ENCODE assay signal across 11 mouse cellular contexts in genomic region chr1:134493496-134493895, GRCm38 (mm10). TPM values are rescaled to one million over a fixed set of nuclear protein-coding genes. Genes with fewer than 3 reads are reported as not detected.
A peak's percentile ranks its signal among the peaks of the same experiment; 100 is the strongest.
DNase-seq lines count a peak whose midpoint lies in the region; ATAC-seq and TF ChIP-seq lines count a peak whose summit lies in the region.
"Had no signal": no experiment of that assay in that cellular context is flagged by ENCODE, and none has a peak within 500 bp of the region (broad histone marks: within the 10 kb centered on the region; RNA-seq: fewer than 3 reads in every experiment).

No protein-coding gene starts in this region.

- WGBS in hindbrain, embryonic 10.5 days: 90% methylated on average over 2 of the region's 2 CpGs
- 79% methylated on average over 2 of the region's 2 CpGs for WGBS in hindbrain, postnatal 0 days
- 77% methylated on average over 2 of the region's 2 CpGs for WGBS in hindbrain, embryonic 14.5 days

- H3K27me3 ChIP-seq in hindbrain, embryonic 10.5 days (ENCODE audit: insufficient read depth, poor library complexity, severe bottlenecking): no peaks in the 10 kb centered on the region
- H3K27me3 ChIP-seq in hindbrain, postnatal 0 days (ENCODE audit: insufficient read depth, low read length): no peaks in the 10 kb centered on the region
- H3K27me3 ChIP-seq in E14TG2a.4 (ENCODE audit: insufficient read depth, low read length): no peaks in the 10 kb centered on the region
- H3K27me3 ChIP-seq in hindbrain, embryonic 14.5 days (ENCODE audit: control insufficient read depth, insufficient read depth, low read length): no peaks in the 10 kb centered on the region

- no peak for ATAC-seq in hindbrain, postnatal 0 days
- ATAC-seq in hindbrain, embryonic 14.5 days (ENCODE audit: low FRiP score): no peak

- DNase-seq in hindbrain, embryonic 10.5 days (ENCODE audit: low spot score): no peak
- DNase-seq in hindbrain, postnatal 0 days (ENCODE audit: low spot score): no peak
- DNase-seq in 3134 (ENCODE audit: extremely low read depth, insufficient read length, low spot score): peak; percentile 21
- DNase-seq in hindbrain, embryonic 14.5 days (ENCODE audit: low spot score): no peak
- no peak for DNase-seq in right cerebral cortex, postnatal 36 days (ENCODE audit: low spot score in 2 of 2)
- no peak for DNase-seq in kidney, postnatal 10 days
- no peak for DNase-seq in adrenal gland, adult 18-20 months (ENCODE audit: low spot score in 2 of 2)

- no peak overlapping the region for H3K4me2 ChIP-seq in hindbrain, postnatal 0 days (ENCODE audit: low read depth, low read length)
- peak overlapping the region; percentile 74 for H3K4me2 ChIP-seq in hindbrain, embryonic 14.5 days (replicated peaks)

- peaks cover 32% of the 10 kb centered on the region for H3K36me3 ChIP-seq in hindbrain, embryonic 10.5 days
- H3K36me3 ChIP-seq in hindbrain, postnatal 0 days (ENCODE audit: insufficient read depth, low read length): peaks cover 18% of the 10 kb centered on the region; the same call in 1 of the 2 replicates
- H3K36me3 ChIP-seq in E14TG2a.4 (ENCODE audit: insufficient read depth, low read length): peaks cover 35% of the 10 kb centered on the region
- peaks cover 33% of the 10 kb centered on the region for H3K36me3 ChIP-seq in hindbrain, embryonic 14.5 days (replicated peaks; ENCODE audit: control insufficient read depth, insufficient read depth)

- peaks cover 20% of the 10 kb centered on the region for H3K4me1 ChIP-seq in hindbrain, embryonic 10.5 days (replicated peaks)
- H3K4me1 ChIP-seq in hindbrain, postnatal 0 days (ENCODE audit: insufficient read depth, low read length): no peaks in the 10 kb centered on the region
- H3K4me1 ChIP-seq in E14TG2a.4 (replicated peaks; ENCODE audit: low read depth, low read length): peaks cover 59% of the 10 kb centered on the region
- peaks cover 19% of the 10 kb centered on the region for H3K4me1 ChIP-seq in hindbrain, embryonic 14.5 days (replicated peaks; ENCODE audit: control insufficient read depth, insufficient read depth, low read length)

- peak overlapping the region; percentile 83 for H3K4me3 ChIP-seq in hindbrain, embryonic 10.5 days
- H3K4me3 ChIP-seq in hindbrain, postnatal 0 days (ENCODE audit: low read length): no peak overlapping the region
- peak overlapping the region; percentile 93; the same call in 1 of the 2 replicates for H3K4me3 ChIP-seq in E14TG2a.4 (replicated peaks; ENCODE audit: low read length)
- H3K4me3 ChIP-seq in hindbrain, embryonic 14.5 days (replicated peaks; ENCODE audit: low read length): no peak overlapping the region

- no peak overlapping the region for H3K27ac ChIP-seq in hindbrain, embryonic 10.5 days
- H3K27ac ChIP-seq in hindbrain, postnatal 0 days: no peak overlapping the region; the same call in 1 of the 2 replicates
- H3K27ac ChIP-seq in hindbrain, embryonic 14.5 days: peak overlapping the region; percentile 88; the same call in 1 of the 2 replicates

- TF ChIP-seq CTCF in hindbrain, postnatal 0 days (IDR thresholded peaks at IDR 0.05; ENCODE audit: low read depth): no peak
- no peak for TF ChIP-seq CTCF in E14TG2a.4 (conservative IDR thresholded peaks at IDR 0.05; ENCODE audit: low read length)

- H3K9ac ChIP-seq in hindbrain, postnatal 0 days (replicated peaks; ENCODE audit: low read length): no peak overlapping the region; the same call in 1 of the 2 replicates
- peak overlapping the region; percentile 67; the same call in 1 of the 2 replicates for H3K9ac ChIP-seq in hindbrain, embryonic 14.5 days

- H3K9me3 ChIP-seq in hindbrain, embryonic 10.5 days: no peaks in the 10 kb centered on the region
- no peaks in the 10 kb centered on the region for H3K9me3 ChIP-seq in hindbrain, postnatal 0 days (ENCODE audit: low read length)
- no peaks in the 10 kb centered on the region for H3K9me3 ChIP-seq in E14TG2a.4 (ENCODE audit: low read length)
- H3K9me3 ChIP-seq in hindbrain, embryonic 14.5 days (ENCODE audit: control insufficient read depth, low read length): no peaks in the 10 kb centered on the region

RNA-seq across cellular contexts. Expression of gene Rabif, which starts 1.0 kb away (rescaled TPM):
- polyA plus RNA-seq in hindbrain, embryonic 10.5 days (2016; fragmentation: Nextera tagmentation; extraction: Ambion mirVana): 43.8 and 45.0 TPM in 2 replicates
- 32.8 and 37.6 TPM in 2 replicates for total RNA-seq in hindbrain, postnatal 0 days (2014; rRNA removed)
- 68.6 and 69.2 TPM in 2 replicates for polyA plus RNA-seq in hindbrain, postnatal 0 days (2015; fragmentation: Nextera tagmentation; extraction: Ambion mirVana)
- polyA plus RNA-seq in hindbrain, embryonic 14.5 days (2014; fragmentation: Nextera tagmentation; extraction: Ambion mirVana): 73.9 and 82.1 TPM in 2 replicates
- 10 to 100 TPM; 22.0 to 27.1 TPM for total RNA-seq in adrenal gland, adult 18-20 months (2021)

RNA-seq across cellular contexts. Expression of gene Klhl12, which starts 38.2 kb away (rescaled TPM):
- polyA plus RNA-seq in hindbrain, embryonic 10.5 days (2016; fragmentation: Nextera tagmentation; extraction: Ambion mirVana): 31.7 and 37.2 TPM in 2 replicates
- total RNA-seq in hindbrain, postnatal 0 days (2014; rRNA removed): 25.6 and 28.5 TPM in 2 replicates
- polyA plus RNA-seq in hindbrain, postnatal 0 days (2015; fragmentation: Nextera tagmentation; extraction: Ambion mirVana): 35.1 and 36.9 TPM in 2 replicates
- 31.8 and 37.3 TPM in 2 replicates for polyA plus RNA-seq in hindbrain, embryonic 14.5 days (2014; fragmentation: Nextera tagmentation; extraction: Ambion mirVana)
- total RNA-seq in adrenal gland, adult 18-20 months (2021): 10 to 100 TPM; 18.7 to 20.7 TPM

RNA-seq across cellular contexts. Expression of gene Mgat4e, which starts 56.0 kb away (rescaled TPM):
- polyA plus RNA-seq in hindbrain, embryonic 10.5 days (2016; fragmentation: Nextera tagmentation; extraction: Ambion mirVana): not detected in 2 replicates
- total RNA-seq in hindbrain, postnatal 0 days (2014; rRNA removed): 0.18 TPM in 1 of 2 replicates, not detected in the other
- polyA plus RNA-seq in hindbrain, postnatal 0 days (2015; fragmentation: Nextera tagmentation; extraction: Ambion mirVana): not detected in 2 replicates
- polyA plus RNA-seq in hindbrain, embryonic 14.5 days (2014; fragmentation: Nextera tagmentation; extraction: Ambion mirVana): not detected in 2 replicates
- total RNA-seq in adrenal gland, adult 18-20 months (2021): not detected
- total RNA-seq: adrenal gland, postnatal 4 days; left cerebral cortex, postnatal 14 days had no signal
- polyA plus RNA-seq: small intestine, adult 2 months had no signal

Comparison
In these comparisons a context has a peak if more than half of its experiments do, and no peak if none do; other contexts are left out.
1. H3K4me3 ChIP-seq: peak in hindbrain, embryonic 10.5 days (single experiment) and E14TG2a.4 (single experiment); none in hindbrain, postnatal 0 days (single experiment) and hindbrain, embryonic 14.5 days (single experiment).